ENCODE assay signal across 30 mouse cellular contexts in genomic region chr14:60711161-60711560, GRCm38 (mm10). TPM values are rescaled to one million over a fixed set of nuclear protein-coding genes. Genes with fewer than 3 reads are reported as not detected.
DNase-seq lines count a peak whose midpoint lies in the region; ATAC-seq and TF ChIP-seq lines count a peak whose summit lies in the region.
"Had no signal": no experiment of that assay in that cellular context is flagged by ENCODE, and none has a peak within 500 bp of the region (broad histone marks: within the 10 kb centered on the region; RNA-seq: fewer than 3 reads in every experiment).

No protein-coding gene starts in this region.

- no peak for DNase-seq in thymus, adult 2 months
- no peak for DNase-seq in thymus, postnatal 25 days
- DNase-seq in induced T-regulatory cell, adult 2 months (ENCODE audit: low read depth) = peak; percentile 76
- DNase-seq in embryonic facial prominence, embryonic 10.5 days (ENCODE audit: low spot score) = no peak
- DNase-seq in layer of hippocampus, postnatal 36 days = no peak
- DNase-seq in Muller cell, postnatal 12 days (ENCODE audit: inconsistent ontology term) = no peak
- DNase-seq: adrenal gland, adult 2 months; adrenal gland, postnatal 14 days; cerebellum, adult 11 months; cerebellum, adult 2 months; cerebellum, postnatal 36 days; embryo, embryonic 11 days; forebrain, postnatal 0 days; gastrocnemius, adult 2 months; gastrocnemius, postnatal 14 days; heart, adult 11 months; kidney, adult 18-20 months had no signal

- H3K4me1 ChIP-seq in thymus, adult 2 months (replicated peaks; ENCODE audit: control insufficient read depth, insufficient read depth, low read length) = peaks cover 60% of the 10 kb centered on the region
- peaks cover 25% of the 10 kb centered on the region for H3K4me1 ChIP-seq in embryonic facial prominence, embryonic 10.5 days

- TF ChIP-seq POLR2A in thymus, adult 2 months (IDR thresholded peaks at IDR 0.05; ENCODE audit: control insufficient read depth, extremely low read depth, insufficient read depth, low read length, poor library complexity) = no peak

- peak; percentile 28 for ATAC-seq in CD4-positive, CD25-positive, alpha-beta regulatory T cell, adult 4 months
- ATAC-seq: forebrain, embryonic 14.5 days; forebrain, postnatal 0 days; hindbrain, postnatal 0 days; intestine, embryonic 15.5 days had no signal

- TF ChIP-seq CTCF in thymus, adult 2 months (IDR thresholded peaks at IDR 0.05; ENCODE audit: borderline replicate concordance, control insufficient read depth, extremely low read depth, insufficient read depth, low read length, poor library complexity) = no peak

- 75% methylated on average over 5 of the region's 5 CpGs for WGBS in thymus, adult 2 months
- WGBS in embryonic facial prominence, embryonic 10.5 days = 94% methylated on average over 5 of the region's 5 CpGs

- H3K36me3 ChIP-seq in thymus, adult 2 months (ENCODE audit: control insufficient read depth, insufficient read depth, low read length) = peaks cover 13% of the 10 kb centered on the region
- peaks cover 72% of the 10 kb centered on the region for H3K36me3 ChIP-seq in embryonic facial prominence, embryonic 10.5 days (replicated peaks)
- H3K36me3 ChIP-seq: embryonic facial prominence, embryonic 12.5 days; embryonic facial prominence, embryonic 15.5 days; heart, embryonic 12.5 days; heart, embryonic 15.5 days had no signal

- H3K4me3 ChIP-seq in thymus, adult 2 months (ENCODE audit: control insufficient read depth, insufficient read depth, low read length) = peak overlapping the region; percentile 72
- H3K4me3 ChIP-seq in embryonic facial prominence, embryonic 10.5 days = no peak overlapping the region
- H3K4me3 ChIP-seq: embryonic facial prominence, embryonic 12.5 days; embryonic facial prominence, embryonic 15.5 days; gastrocnemius, adult 2 months; heart, embryonic 12.5 days; heart, embryonic 15.5 days; intestine, embryonic 15.5 days had no signal

- no peaks in the 10 kb centered on the region for H3K9me3 ChIP-seq in embryonic facial prominence, embryonic 10.5 days
- H3K9me3 ChIP-seq: embryonic facial prominence, embryonic 12.5 days; embryonic facial prominence, embryonic 15.5 days; heart, embryonic 12.5 days; heart, embryonic 15.5 days; intestine, embryonic 15.5 days had no signal

- H3K27ac ChIP-seq in thymus, adult 2 months (ENCODE audit: control insufficient read depth, insufficient read depth, low read length) = peak overlapping the region; percentile 63
- no peak overlapping the region for H3K27ac ChIP-seq in embryonic facial prominence, embryonic 10.5 days (replicated peaks)
- H3K27ac ChIP-seq: embryonic facial prominence, embryonic 12.5 days; embryonic facial prominence, embryonic 15.5 days; gastrocnemius, adult 2 months; heart, embryonic 15.5 days; hindbrain, embryonic 14.5 days; hindbrain, postnatal 0 days; intestine, embryonic 15.5 days had no signal

- no peaks in the 10 kb centered on the region for H3K27me3 ChIP-seq in thymus, adult 2 months (ENCODE audit: control insufficient read depth, insufficient read depth, low read length)
- H3K27me3 ChIP-seq in embryonic facial prominence, embryonic 10.5 days (replicated peaks; ENCODE audit: low read depth, poor library complexity, severe bottlenecking) = no peaks in the 10 kb centered on the region
- H3K27me3 ChIP-seq: embryonic facial prominence, embryonic 12.5 days; embryonic facial prominence, embryonic 15.5 days; heart, embryonic 12.5 days; heart, embryonic 15.5 days; intestine, embryonic 15.5 days had no signal

RNA-seq across cellular contexts. Expression of gene C1qtnf9, which starts 56.8 kb away (rescaled TPM):
- 2.7 and 4.1 TPM in 2 replicates for polyA plus RNA-seq in thymus, adult 2 months (2012; rRNA removed)
- polyA plus RNA-seq in CD4-positive, CD25-positive, alpha-beta regulatory T cell, adult 4 months (2017; shearing (Covaris generic)) = under 1 TPM in 1 of 2 experiments, not detected in 1; 0.39 TPM
- 0.15 and 0.18 TPM in 2 replicates for polyA plus RNA-seq in embryonic facial prominence, embryonic 10.5 days (2016; fragmentation: Nextera tagmentation; extraction: Ambion mirVana)
- total RNA-seq in layer of hippocampus, postnatal 36 days (2021) = under 1 TPM; 0.22 to 0.38 TPM
- total RNA-seq: forebrain, postnatal 0 days; hindbrain, postnatal 0 days; MEL had no signal
- polyA plus RNA-seq: C2C12; forebrain, embryonic 11.5 days; forebrain, embryonic 14.5 days; forebrain, postnatal 0 days; hindbrain, embryonic 11.5 days; hindbrain, embryonic 14.5 days had no signal
